Mouse (Mus musculus) urinary bladder, adult 2 months (tissue): ENCODE data around the gene Errfi1. TPM values are rescaled to one million over a fixed set of nuclear protein-coding genes. Genes with fewer than 3 reads are reported as not detected.
A peak's percentile ranks its signal among the peaks of the same experiment; 100 is the strongest.

Experiments used
- DNase-seq: peaks from one replicate; pipeline ENCODE4 v3.0.0; 2022; ENCODE audit warnings: low spot score
- polyA plus RNA-seq: library from polyadenylated mRNA; depleted of rRNA; stranded (reverse); fragments of >200 nt; gene quantifications from 2 replicates; pipeline ENCODE4 v1.2.3, GENCODE M21; 2012; rRNA removed

Gene Errfi1
- polyA plus RNA-seq, 1 experiment: 36.1 TPM

DNA sequence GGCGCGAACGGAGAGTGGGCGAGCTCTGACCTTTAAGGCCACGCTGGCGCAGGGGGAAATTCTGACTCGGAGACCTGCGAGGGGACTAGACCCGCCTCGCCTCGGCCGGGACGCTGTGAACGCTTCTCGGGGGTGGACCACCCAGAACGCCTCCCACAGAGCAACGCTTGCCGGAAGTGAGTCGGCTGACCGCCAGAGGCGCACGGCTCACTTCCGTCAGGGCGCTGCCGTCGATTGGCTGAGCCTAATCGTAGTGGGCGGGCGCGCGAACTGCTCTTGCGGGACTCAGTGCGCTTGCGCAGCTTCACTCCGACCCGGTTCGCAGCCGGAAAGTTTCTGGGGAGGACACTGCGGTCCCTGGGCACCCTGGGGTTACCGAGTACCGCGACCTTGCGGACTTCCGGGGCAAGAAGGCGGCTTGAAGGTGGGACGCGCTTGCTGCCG is 60.6 kb downstream of the Errfi1 start, which contains the start of the genes Park7 and Tnfrsf9:
Gene Park7 (minus strand): TSS at position 148 of the 444 bp plus-strand sequence.
Gene Tnfrsf9 (plus strand): TSS at position 273 of the 444 bp plus-strand sequence.
- DNase-seq: peak; percentile 89

GRCm38 (mm10) chr4:150915181-150915906 is 61.6 kb downstream of the Errfi1 start:
- no peak for DNase-seq

- DNase-seq: no peak
Measured at GRCm38 (mm10) chr4:150917336-150918027, 63.8 kb downstream of the Errfi1 start.

Other genes with a start within 250 kb of the Errfi1 start
- gene Slc45a1, start 201.7 kb upstream of the Errfi1 start, polyA plus RNA-seq: 0.04 and 0.06 TPM in 2 replicates
- 308 and 318 TPM in 2 replicates for gene Park7, start 60.5 kb downstream of the Errfi1 start, polyA plus RNA-seq
- gene Tnfrsf9, start 60.6 kb downstream of the Errfi1 start, polyA plus RNA-seq: 0.69 and 1.3 TPM in 2 replicates
- gene Uts2, start 143.2 kb downstream of the Errfi1 start, polyA plus RNA-seq: not detected in 2 replicates
- 66.9 and 67.9 TPM in 2 replicates for gene Per3, start 190.7 kb downstream of the Errfi1 start, polyA plus RNA-seq
- 77.7 and 78.5 TPM in 2 replicates for gene Vamp3, start 204.0 kb downstream of the Errfi1 start, polyA plus RNA-seq
- gene Gm13090, start 235.7 kb downstream of the Errfi1 start, polyA plus RNA-seq: not detected in 2 replicates